Mouse (Mus musculus): ENCODE results near the gene Eif5b. TPM values are rescaled to one million over a fixed set of nuclear protein-coding genes. Genes with fewer than 3 reads are reported as not detected.

Eif5b gene
- polyA plus RNA-seq, 1 experiment from 2014 or later, result 12.4 TPM

DNA sequence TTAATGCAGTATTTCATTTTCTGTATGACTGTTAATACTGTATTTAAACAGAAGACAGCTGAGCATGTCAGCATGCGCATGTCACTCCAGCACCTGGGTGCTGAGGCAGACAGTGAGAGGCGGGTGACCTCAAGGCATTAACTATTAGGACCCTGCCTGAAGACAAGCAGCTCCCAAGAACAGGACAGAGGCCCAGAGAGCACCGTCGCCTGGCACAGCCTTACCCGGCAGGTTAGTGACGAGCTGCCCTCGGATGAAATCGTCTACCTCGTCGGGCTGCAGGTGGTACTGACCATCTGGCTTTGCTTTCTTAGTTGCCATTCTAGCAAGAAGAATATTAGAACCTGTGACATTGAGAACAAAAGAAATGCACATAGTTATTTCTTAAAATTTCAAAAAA is 69.5 kb downstream of the Eif5b start:
- H3K27ac ChIP-seq (ENCODE audit: low read depth), result no peak overlapping the region
- peaks cover 69% of the 10 kb centered on the region for H3K36me3 ChIP-seq (replicated peaks; ENCODE audit: insufficient read depth, low read length)
- H3K9me3 ChIP-seq (ENCODE audit: low read length), result no peaks in the 10 kb centered on the region
- H3K4me2 ChIP-seq (ENCODE audit: low read depth, low read length), result no peak overlapping the region
- no peak overlapping the region for H3K4me3 ChIP-seq (ENCODE audit: low read depth, low read length)
- no peak for TF ChIP-seq CTCF (IDR thresholded peaks at IDR 0.05; ENCODE audit: low read depth)
- no peak for TF ChIP-seq EP300 (IDR thresholded peaks at IDR 0.05; ENCODE audit: low read depth)
- no peak for DNase-seq
- WGBS (ENCODE audit: insufficient replicate concordance), result 96% methylated on average over 10 of the region's 10 CpGs
- no peak for ATAC-seq
- no peak overlapping the region for H3K9ac ChIP-seq (replicated peaks)
- no peaks in the 10 kb centered on the region for H3K4me1 ChIP-seq (ENCODE audit: insufficient read depth)
- H3K27me3 ChIP-seq (ENCODE audit: insufficient read depth, low read length), result no peaks in the 10 kb centered on the region

DNA sequence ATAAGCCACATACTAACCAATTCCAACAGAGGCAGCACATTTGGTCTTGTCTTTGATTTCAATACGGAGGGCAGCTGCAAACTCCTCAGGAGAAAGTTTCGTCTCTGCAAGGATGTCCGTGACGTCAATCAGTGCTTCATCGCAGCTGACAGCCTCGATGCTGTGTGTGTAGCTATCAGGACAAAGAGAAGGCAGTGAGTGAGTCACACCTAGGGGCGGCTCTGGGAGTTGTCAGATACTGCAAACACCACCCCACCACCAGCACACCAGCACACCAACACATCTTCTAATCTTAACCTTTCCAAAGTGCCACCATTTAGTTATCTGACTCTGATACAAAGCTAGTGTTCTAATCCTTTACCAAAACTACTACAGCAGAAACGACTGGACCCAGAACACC is 73.5 kb downstream of the Eif5b start:
- Histone ChIP-seq H3K27ac (ENCODE audit: low read depth) (no peak overlapping the region), H3K4me2 (ENCODE audit: low read depth, low read length) (no peak overlapping the region), H3K9ac (replicated peaks) (no peak overlapping the region), H3K4me1 (ENCODE audit: insufficient read depth) (no peaks in the 10 kb centered on the region), H3K27me3 (ENCODE audit: insufficient read depth, low read length) (no peaks in the 10 kb centered on the region), H3K9me3 (ENCODE audit: low read length) (no peaks in the 10 kb centered on the region), H3K36me3 (replicated peaks; ENCODE audit: insufficient read depth, low read length) (peaks cover 63% of the 10 kb centered on the region), H3K4me3 (ENCODE audit: low read depth, low read length) (no peak overlapping the region)
- 76% methylated on average over 8 of the region's 8 CpGs for WGBS (ENCODE audit: insufficient replicate concordance)
- TF ChIP-seq EP300 (IDR thresholded peaks at IDR 0.05; ENCODE audit: low read depth), result no peak
- no peak for TF ChIP-seq CTCF (IDR thresholded peaks at IDR 0.05; ENCODE audit: low read depth)
- no peak for ATAC-seq
- DNase-seq, result no peak

DNA sequence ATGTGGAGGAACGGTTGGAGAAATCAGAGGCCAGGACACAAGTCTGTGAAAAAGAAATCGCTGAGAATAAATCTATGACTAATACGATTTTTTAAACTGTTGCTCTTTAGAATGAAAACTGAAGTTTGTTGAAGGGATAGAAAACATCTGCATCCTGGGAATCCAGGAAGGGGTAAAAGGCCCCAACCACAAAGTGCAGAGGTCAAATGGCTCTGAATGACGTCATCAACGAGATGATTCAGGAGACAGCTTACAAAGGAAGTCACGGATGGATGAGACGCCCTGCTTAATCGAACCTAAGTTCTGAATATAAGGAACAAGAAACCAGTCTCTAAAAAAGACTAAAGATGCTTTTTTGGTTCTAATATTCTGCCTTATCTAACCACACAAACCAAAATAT is 83.5 kb downstream of the Eif5b start:
- Histone ChIP-seq H3K4me2 (ENCODE audit: low read depth, low read length) (no peak overlapping the region), H3K4me3 (ENCODE audit: low read depth, low read length) (no peak overlapping the region), H3K9ac (replicated peaks) (no peak overlapping the region), H3K4me1 (ENCODE audit: insufficient read depth) (0 out of 2 replicates have a peak, but pooled peaks cover 3% of the 10 kb centered on the region), H3K9me3 (ENCODE audit: low read length) (no peaks in the 10 kb centered on the region), H3K27me3 (ENCODE audit: insufficient read depth, low read length) (no peaks in the 10 kb centered on the region), H3K27ac (ENCODE audit: low read depth) (no peak overlapping the region), H3K36me3 (replicated peaks; ENCODE audit: insufficient read depth, low read length) (peaks cover 37% of the 10 kb centered on the region)
- TF ChIP-seq CTCF (IDR thresholded peaks at IDR 0.05; ENCODE audit: low read depth), result no peak
- 60% methylated on average over 8 of the region's 8 CpGs for WGBS (ENCODE audit: insufficient replicate concordance)
- no peak for DNase-seq
- no peak for ATAC-seq

DNA sequence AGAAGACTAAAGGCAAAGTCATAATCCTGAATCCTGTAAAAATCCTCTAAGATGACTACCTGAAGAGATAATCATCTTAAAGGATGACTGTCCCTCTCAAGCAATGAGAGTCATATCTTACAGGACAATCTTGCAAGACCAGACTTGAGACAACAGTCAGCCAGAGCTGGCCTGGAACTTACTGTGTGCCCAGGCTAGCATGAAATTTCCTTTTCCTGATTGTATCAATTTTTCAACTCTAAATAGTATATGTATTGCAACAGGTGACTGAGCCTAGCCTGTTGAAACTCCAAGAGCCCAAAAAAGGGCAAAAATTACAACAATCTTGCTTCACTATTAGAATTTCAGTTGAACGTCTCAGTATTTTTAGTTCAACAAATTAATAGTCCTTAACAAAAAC is 105.4 kb downstream of the Eif5b start:
- H3K4me2 ChIP-seq (ENCODE audit: low read depth, low read length), result no peak overlapping the region
- ATAC-seq (no peak), DNase-seq (no peak)
- TF ChIP-seq EP300 (IDR thresholded peaks at IDR 0.05; ENCODE audit: low read depth) (no peak), CTCF (IDR thresholded peaks at IDR 0.05; ENCODE audit: low read depth) (no peak)
- H3K9ac ChIP-seq (replicated peaks), result no peak overlapping the region
- H3K4me3 ChIP-seq (ENCODE audit: low read depth, low read length), result no peak overlapping the region
- no peaks in the 10 kb centered on the region for H3K4me1 ChIP-seq (ENCODE audit: insufficient read depth)
- H3K9me3 ChIP-seq (ENCODE audit: low read length), result no peaks in the 10 kb centered on the region
- H3K36me3 ChIP-seq (replicated peaks; ENCODE audit: insufficient read depth, low read length), result peaks cover 13% of the 10 kb centered on the region; the same call in 1 of the 2 replicates
- 66% methylated on average over 1 of the region's 1 CpGs for WGBS (ENCODE audit: insufficient replicate concordance)
- H3K27me3 ChIP-seq (ENCODE audit: insufficient read depth, low read length), result no peaks in the 10 kb centered on the region
- no peak overlapping the region for H3K27ac ChIP-seq (ENCODE audit: low read depth)

DNA sequence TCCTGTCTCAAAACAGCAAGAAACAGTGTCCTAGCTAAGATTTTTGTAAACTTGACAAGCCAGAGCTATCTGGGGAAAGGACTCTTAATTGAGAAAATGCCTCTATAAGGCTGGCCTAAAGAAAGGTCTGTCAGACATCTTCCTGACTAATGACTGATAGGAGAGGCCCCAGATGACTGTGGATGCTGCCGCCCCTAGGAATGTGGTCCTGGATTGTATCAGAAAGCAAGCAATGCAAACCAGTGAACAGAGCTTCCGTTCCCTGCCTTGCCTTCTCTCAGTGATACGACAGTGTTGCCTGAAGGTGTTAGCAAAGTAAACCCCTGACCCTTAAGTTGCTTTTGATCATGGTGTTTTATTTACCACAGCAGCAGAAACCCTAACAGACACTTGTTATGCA is 106.0 kb downstream of the Eif5b start:
- WGBS (ENCODE audit: insufficient replicate concordance), result 76% methylated on average over 3 of the region's 3 CpGs

More for the DNA sequence above, 106.0 kb downstream of the Eif5b start:
- Histone ChIP-seq H3K9ac (replicated peaks) (no peak overlapping the region), H3K36me3 (replicated peaks; ENCODE audit: insufficient read depth, low read length) (peaks cover 9% of the 10 kb centered on the region; the same call in 1 of the 2 replicates), H3K27me3 (ENCODE audit: insufficient read depth, low read length) (no peaks in the 10 kb centered on the region), H3K4me3 (ENCODE audit: low read depth, low read length) (no peak overlapping the region), H3K9me3 (ENCODE audit: low read length) (no peaks in the 10 kb centered on the region), H3K27ac (ENCODE audit: low read depth) (no peak overlapping the region), H3K4me2 (ENCODE audit: low read depth, low read length) (no peak overlapping the region), H3K4me1 (ENCODE audit: insufficient read depth) (no peaks in the 10 kb centered on the region)
- no peak for TF ChIP-seq CTCF (IDR thresholded peaks at IDR 0.05; ENCODE audit: low read depth)
- TF ChIP-seq EP300 (IDR thresholded peaks at IDR 0.05; ENCODE audit: low read depth), result no peak
- no peak for DNase-seq
- ATAC-seq, result no peak

Other genes starting within 250 kb of the Eif5b start
- gene Tsga10, start 131.6 kb upstream of the Eif5b start, polyA plus RNA-seq (2015; fragmentation: Nextera tagmentation; extraction: Ambion mirVana), result 1.0 and 1.1 TPM in 2 replicates
- gene Lipt1, start 126.3 kb upstream of the Eif5b start, polyA plus RNA-seq (2015; fragmentation: Nextera tagmentation; extraction: Ambion mirVana), result 4.9 and 5.7 TPM in 2 replicates
- 11.3 and 12.9 TPM in 2 replicates for gene Mitd1, start 107.6 kb upstream of the Eif5b start, polyA plus RNA-seq (2015; fragmentation: Nextera tagmentation; extraction: Ambion mirVana)
- 180 and 185 TPM in 2 replicates for gene Mrpl30, start 107.5 kb upstream of the Eif5b start, polyA plus RNA-seq (2015; fragmentation: Nextera tagmentation; extraction: Ambion mirVana)
- not detected in 2 replicates for gene Lyg2, start 81.5 kb upstream of the Eif5b start, polyA plus RNA-seq (2015; fragmentation: Nextera tagmentation; extraction: Ambion mirVana)
- not detected in 2 replicates for gene Lyg1, start 40.3 kb upstream of the Eif5b start, polyA plus RNA-seq (2015; fragmentation: Nextera tagmentation; extraction: Ambion mirVana)
- gene Txndc9, start 117 bp upstream of the Eif5b start, polyA plus RNA-seq (2015; fragmentation: Nextera tagmentation; extraction: Ambion mirVana), result 53.1 and 55.6 TPM in 2 replicates
- gene Rev1, start 131.8 kb downstream of the Eif5b start, polyA plus RNA-seq (2015; fragmentation: Nextera tagmentation; extraction: Ambion mirVana), result 8.1 and 8.8 TPM in 2 replicates

Measured in liver, postnatal 0 days (tissue).